Mouse (Mus musculus) inflammation-experienced regulatory T-cells, adult 6 months (primary cell): ENCODE results near the gene Phlpp1. TPM values are rescaled to one million over a fixed set of nuclear protein-coding genes. Genes with fewer than 3 reads are reported as not detected.
A peak's percentile ranks its signal among the peaks of the same experiment; 100 is the strongest.

ENCODE experiments used
- ATAC-seq: one replicate; pipeline ENCODE4 v1.8.0; 2017
- polyA plus RNA-seq, 3 experiments: library from polyadenylated mRNA; unstranded; fragments of 100-300 nt; shearing (Covaris generic); gene quantifications; one replicate each; pipeline ENCODE4 v1.2.1; 2017

Gene Phlpp1
- polyA plus RNA-seq, result 1 to 10 TPM; 4.4 to 7.8 (median 7.6) TPM

DNA sequence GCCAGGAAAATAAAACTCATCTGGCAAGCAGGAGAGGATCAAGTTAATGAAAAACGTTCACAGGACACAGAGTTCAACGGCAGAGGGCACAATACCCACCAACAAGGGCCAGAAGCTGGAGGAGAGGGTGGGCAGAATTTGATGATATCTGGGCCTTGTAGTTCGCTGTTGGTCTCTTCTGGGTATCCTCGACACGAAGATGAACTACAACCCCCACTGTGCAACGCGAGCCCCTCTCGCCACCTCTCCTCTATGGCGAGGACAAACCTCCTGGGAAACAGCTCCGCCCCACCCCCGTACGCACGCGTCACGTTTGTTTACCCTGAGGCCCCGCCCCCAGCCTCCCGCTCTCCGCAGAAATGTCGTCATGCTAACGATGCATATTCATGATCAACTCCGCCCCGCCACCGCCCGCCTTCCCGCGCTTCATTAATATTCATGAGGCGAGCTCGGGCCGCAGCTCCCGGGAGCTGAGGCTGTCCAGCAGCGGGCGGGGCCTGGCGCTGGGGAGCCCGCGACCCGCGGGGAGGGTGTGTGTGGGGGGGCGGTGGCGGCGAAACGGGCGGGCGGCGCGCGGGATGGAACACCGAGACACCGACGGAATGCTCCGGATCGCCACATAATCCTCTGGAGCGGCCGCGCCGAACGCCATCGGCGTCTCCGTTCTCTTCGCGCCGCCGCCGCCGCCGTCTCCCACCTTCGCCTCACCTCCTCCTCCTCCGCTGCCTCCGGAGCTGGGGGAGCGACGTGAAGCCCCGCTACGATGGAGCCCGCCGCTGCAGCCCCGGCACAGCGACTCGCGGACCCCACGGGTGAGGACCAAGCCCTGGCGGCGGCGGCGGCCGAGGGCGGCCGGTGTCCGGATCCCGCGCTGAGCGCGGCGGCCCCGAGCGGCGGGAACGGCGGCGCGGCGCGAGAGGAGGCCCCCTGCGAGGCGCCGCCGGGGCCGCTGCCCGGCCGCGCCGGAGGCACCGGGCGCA lies at the start of gene Phlpp1:
TSS of gene Phlpp1 (plus strand) at position 512 of the 980 bp plus-strand sequence.
- ATAC-seq, result peak; percentile 97

DNA sequence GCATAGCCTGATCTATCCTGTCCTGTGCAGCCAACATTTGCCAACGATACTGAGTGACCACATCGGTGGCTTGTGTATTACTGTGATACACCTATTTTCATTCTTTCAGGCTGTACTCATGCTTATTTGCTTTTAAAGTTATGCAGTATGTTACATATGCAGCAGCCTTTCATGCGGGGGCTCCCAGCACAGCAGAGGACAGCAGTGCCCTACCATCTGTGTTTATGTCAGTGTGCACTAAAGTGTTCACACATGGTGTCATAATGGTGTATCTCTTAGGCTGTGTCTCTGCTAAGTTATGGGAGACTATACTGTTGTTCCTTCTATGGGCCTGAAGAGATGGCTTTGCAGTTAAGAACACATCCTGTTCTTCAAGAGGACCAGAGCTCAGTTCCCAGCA lies 45.0 kb upstream of the Phlpp1 start:
- no peak for ATAC-seq

DNA sequence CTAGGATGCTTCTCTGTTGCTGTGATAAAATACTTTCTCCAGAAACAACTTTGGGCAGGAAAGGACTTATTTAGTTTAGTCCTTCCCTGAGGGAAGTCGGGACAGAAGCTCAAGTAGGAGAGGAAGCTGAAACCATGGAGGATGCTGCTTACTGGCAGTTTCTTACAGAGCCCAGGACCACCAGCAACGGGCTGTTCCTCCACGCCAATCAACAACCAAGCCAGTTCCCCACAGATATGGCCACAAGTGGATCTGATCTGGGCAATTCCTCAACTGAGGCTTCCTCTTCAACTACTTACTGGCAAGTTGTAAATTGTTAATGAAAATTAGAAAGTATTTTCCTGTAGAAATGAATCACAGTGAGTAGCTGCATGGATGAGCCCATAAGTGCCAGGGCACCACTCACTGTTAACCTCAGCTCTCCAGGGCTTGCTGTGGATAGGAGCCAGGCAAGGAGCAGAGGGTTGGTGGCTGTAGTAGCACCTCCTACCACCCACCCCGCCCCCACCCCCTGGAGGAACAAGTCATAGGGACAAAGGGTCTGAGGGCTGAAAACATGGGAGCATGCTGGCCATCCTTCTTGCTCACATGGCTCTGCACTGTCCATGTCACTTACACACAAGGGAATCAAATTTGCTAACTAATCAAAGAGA lies 39.7 kb upstream of the Phlpp1 start:
- ATAC-seq, result no peak

DNA sequence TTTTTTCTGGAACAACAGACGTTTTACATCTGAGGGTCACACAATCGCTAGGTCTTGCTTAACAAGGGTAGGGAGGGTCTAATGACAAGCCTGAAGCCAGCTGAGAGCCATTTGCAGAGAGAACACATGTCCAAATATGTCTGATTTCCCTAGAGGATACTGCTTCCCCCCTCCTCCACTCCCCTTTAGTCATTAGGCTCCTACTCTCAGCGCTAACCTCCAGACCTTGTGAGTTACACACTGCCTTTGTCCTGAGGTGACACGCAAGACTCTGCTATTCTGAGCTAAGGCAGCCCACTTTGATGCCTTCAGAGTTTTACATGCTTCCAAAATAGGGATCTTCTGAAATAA lies 39.2 kb upstream of the Phlpp1 start:
- ATAC-seq, result no peak

DNA sequence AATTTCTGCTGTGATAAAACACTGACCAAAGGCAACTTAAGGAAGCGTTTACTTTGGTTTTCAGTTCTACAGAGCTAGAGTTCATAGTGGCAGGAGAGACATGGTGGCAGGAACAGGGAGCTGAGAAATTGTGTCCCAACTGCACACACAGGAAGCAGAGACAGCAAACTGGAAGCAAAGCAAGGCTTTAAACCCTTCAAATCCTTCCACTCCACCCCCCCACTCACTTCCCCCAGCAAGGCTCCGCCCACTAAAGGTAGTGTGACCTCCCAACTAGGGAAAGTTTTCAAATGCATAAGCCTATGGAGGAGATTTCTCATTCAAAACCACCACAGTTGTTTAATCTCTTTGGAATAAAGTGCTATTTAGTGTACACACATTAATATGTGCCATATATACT lies 32.9 kb upstream of the Phlpp1 start:
- no peak for ATAC-seq

DNA sequence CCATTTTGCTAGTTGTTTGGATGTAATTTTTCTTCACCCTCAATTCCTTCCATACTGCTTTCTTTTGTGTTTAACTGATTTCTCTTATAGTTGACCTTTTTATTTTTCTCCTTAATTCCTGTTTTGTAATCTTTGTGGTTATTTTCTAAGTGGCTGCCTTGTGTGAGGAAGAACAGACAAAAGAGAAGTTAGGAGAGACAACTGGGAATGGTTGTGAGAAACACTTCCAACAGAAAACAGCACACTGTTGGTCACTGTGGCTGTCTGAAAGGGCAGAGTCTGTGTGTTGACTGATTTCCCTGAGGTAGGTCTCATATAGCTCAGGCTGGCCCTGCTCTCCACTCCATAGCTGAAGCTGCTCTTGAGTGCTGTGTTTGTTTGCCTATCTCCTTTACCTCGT lies 32.4 kb upstream of the Phlpp1 start:
- no peak for ATAC-seq

DNA sequence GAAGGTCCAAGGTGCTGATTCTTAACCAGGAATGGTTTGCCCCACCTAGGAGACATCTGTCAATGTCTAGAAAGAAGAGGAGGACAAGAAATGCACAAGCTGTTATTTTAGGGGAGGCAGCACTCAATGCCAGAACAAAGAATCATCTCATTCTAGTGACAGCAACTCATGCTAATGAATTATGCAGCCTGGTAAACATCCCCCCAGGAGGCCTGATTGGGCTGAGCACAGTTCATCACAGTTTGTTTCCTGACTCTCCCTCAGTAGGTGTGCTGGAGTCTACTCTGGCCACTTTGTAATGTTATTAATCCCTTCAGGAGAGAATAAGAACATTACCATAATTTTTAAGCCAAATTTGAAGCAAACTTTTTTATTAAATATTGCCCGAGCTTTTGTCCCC lies 29.5 kb upstream of the Phlpp1 start:
- no peak for ATAC-seq

DNA sequence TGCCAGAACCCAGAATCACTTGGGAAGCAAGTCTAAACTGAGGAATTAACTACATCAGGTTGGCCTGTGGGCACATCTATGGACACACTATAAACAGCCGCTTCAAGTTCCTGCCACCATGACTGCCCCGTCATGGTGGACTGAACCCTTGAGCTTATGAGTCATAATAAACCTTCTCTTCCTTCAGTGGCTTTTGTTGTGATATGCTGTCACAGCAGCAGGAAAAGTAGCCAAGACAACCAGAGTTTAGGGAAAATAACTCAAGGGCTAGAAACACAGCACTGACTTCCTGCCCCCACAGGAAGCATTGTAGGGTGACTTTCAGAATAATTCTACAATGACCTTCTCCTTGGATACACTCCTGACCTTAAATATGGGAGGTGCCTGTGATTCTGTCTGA lies 27.0 kb upstream of the Phlpp1 start:
- ATAC-seq, result peak; percentile 57

DNA sequence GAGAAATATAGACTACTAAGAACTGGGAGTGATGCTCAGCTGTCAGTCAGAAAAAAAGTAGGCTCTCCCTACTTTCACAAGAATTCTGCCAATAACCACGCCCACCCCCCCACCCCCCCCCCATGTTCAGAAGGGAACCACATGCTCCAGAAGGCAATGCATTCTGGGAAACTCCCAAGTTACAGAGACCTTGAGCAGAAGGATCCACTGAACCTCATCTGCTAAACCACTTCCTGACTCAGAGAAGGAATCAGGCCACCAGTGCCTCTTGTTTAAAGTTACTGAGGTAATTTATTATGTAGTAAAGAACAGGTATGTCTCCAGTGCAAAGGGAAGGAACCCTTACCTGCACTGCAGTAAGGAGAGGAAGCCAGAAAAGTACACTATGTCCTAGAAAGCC lies 26.5 kb upstream of the Phlpp1 start:
- peak; percentile 68 for ATAC-seq

DNA sequence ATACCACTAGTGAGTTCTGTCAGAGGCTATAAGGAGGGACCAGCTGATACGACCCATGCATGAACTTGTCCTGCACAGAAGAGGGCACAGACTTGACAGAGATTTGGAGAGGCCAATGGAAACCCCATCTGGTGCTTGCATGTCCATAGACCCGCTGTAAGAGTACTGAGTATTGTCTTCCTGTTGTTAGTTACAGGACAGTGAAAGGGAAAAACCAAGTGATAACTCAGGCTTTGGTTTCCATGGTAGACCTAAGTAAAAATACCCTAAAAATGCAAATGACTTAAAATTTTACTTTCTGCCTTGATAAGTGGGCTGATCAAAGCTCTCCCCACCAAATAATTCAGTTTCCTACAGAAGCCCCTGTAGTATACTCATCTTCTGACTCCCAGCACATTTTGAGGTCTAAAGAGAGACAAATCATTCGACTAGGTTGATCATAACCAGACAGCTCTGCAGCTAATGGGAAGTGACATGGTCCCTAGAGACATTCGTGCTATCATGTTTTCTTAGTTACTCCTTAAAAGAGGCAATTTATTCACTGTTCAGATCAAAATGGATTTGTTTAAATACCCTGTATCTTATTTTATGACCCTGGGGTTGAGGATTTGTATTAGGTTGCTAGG lies 25.9 kb upstream of the Phlpp1 start:
- ATAC-seq, result peak; percentile 43

DNA sequence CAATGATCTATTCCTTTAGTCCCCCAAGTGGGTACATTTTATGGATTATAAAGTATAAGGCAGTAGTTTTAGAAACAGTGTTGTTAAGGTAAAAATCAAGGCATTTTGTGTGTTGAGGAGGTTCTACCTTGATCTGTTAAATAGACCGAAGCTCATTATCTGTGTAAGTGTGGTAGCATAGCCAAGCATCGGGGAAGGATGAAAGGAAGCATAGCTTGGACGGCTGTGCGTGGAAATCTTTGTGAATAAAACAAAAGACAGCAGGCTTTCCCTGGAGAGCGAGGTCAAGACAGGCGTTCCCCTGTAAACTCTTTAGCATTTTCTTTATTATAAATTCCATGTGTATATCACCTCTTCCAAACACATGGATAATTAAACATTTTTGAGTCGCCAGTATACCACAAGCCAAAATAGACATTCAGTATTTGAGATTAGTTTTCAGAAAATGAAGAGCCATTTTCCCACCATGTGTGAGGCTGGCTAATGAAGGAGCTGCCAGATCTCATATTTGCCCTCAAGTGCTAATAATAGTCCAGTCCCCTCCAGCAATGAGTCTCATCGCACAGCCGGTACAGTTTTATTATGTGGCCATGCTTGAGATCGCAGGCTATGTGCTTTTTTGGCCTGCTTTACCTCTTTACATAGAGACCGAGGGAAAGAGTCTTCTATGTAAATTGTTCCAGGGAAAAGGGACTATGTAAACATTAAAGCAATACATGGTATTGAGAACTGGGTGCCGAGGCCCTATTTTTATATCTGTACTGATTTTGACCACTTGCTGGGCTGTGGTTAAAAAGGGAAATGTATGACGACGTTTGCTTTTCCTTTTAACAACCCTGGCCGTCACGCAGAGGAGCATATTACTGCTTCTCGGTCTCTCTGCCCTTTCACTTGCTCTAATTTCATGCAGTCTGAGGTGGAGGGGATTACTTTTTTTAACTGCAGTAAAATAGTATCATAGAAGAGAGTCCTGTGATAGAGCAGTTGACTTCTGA lies 22.9 kb upstream of the Phlpp1 start:
- ATAC-seq, result no peak

DNA sequence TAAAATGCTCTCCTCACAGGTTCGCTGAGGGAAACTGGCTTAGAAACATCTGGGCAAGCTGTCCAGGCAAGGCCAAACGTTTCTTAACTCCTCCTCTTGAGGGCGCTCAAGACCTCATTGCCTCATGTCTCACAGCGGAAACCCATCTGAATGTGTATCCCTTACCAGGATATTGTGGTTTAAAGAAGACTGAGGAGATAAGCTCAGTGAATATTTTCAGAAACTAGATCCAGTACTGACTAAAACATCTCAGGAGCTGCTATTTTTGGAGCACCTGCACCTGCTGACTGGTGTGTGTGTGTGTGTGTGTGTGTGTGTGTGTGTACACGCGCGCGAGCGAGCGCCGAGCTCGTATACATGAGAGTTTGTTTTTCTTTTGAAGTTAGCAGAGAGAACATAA lies 19.7 kb upstream of the Phlpp1 start:
- ATAC-seq, result peak; percentile 96

DNA sequence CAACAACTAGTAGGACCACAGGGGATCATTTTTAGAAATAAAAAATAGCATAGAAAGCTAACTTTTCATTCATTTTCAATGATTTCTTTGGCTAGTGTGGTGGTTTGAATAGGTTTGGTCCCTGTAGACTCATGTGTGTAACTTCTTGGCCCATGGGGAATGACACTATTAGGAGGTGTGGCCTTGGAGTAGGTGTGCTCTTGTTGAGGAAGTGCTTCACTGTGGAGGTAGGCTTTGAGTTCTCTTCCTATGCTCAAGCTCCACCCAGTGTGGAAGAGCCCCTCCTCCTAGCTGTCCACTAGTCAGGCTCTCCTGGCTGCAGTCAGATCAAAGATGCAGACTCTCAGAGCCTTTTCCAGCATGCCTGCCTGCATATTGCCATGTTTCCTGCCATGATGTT lies 18.8 kb upstream of the Phlpp1 start:
- no peak for ATAC-seq

DNA sequence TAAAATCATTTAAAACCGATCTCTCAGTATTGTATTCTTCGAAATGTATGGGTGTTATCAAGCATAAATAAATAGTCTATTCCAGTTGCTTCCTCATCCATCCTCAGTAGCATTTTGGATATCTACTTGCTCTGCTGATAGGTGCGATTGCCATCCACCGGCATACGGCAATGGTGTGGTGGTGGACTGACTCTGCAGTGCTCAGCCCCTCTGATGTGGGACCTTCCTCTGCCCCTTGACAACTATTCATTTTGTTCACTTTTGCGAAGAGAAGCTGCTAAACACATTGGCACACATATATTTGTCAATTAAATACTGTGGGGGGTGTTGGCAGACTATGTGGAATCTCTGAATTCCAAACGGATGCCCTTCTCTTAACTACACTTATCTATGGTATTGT lies 17.0 kb upstream of the Phlpp1 start:
- ATAC-seq, result no peak

DNA sequence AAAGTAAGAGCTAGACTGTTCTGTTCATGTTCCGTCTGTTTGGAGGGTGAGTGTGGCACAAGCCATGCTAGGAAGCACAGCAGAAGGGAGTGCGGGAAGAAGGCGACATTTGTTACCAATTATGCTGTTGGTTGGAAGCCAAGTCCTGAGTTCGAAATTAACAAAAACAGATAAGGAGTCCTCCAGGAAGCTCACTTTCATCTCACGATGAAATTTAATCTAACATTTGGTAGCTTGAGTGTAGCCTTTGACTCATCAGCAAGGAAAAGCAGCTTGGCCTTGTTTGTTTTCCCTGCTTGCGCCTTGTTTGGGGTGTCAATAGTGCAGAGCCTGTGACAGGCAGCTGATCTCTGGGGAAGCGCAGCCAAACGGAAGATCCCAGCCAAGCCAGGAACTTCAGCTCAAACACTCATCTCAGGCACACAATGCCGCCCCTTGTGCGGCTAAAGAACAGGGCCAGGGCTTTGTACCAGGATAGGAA lies 16.4 kb upstream of the Phlpp1 start:
- no peak for ATAC-seq

DNA sequence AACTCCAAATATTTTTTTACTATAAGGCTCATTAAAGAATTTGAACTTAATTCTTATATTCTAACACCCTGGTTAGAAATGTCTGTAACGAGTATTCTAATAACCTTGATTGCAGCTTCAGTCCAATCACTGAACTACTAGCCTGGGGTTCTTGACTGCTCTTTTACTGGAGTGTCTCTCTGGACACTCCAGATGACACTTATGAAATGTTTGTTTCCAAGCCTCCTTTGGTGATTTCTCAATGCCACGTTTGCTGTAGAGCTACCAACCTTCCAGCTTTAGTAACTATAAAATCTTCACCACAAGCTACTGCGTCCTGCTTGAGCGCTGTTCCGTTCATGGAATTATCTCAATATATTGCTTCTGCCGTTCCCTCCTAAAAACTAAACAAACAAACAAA lies 15.8 kb upstream of the Phlpp1 start:
- no peak for ATAC-seq

DNA sequence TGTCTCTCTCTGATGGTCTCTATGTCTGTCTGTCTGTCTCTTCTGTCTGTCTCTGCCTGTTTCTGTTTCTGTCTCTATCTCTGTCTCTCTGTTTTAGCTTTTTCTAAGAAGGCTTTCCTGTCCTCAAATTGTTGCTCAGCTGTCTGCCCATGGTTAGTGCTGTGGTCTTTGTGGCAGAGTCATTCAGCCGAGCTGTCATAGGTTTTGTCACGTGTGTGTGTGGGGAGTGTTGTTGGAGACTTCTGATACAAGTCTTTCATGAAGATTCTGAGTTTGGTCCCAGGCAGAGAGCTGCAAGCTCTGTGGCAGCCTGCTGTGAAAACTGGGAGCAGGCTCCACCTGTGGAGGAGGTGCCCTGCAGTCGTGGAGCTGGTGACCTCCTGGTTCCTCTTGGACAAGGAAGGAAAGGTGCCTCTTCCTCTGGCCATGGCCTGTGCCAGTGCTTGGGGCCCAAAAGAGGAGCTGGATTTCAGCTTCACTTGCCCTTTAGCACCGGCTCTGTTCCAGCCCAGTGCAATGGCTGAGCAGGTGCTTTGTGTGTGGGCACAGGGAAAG lies 13.5 kb upstream of the Phlpp1 start:
- ATAC-seq, result no peak

DNA sequence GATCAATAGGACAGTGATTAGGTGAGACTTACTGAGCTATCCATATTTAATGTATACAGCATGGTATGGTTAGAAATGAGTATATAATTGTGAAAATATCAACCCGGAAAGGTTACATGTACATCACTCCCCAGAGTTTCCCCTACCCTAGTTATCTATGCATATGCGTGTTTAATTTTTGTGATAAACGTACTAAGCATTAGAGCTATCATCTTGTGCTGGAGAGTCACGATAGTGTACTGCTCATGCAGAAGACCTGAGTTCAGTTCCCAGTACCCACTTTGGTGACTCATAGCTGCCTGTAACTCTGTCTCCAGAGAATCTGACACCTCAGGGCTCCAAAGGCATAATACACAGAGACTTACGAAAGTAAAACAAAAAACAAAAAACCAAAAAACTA lies 11.9 kb upstream of the Phlpp1 start:
- ATAC-seq, result no peak

DNA sequence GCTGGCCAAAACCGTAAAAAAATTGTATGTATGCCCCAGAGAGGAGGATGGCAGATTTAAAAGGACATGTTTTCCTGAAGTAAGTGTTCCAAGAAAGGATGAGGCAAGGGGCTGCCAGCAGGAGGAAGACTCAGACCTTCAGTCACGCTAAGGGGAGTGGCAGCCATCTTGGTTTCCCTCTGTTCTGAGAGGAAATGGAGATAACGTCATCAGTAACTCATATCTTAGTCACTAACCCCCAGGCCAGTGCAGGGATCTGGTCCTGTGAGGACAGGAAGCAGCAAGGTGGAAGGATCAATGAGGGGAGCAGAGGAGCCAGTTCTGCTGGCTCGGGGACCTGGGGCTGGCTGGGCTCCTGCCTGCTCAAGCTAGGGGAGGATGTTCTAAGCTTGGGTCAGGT lies 10.6 kb upstream of the Phlpp1 start:
- ATAC-seq, result no peak

DNA sequence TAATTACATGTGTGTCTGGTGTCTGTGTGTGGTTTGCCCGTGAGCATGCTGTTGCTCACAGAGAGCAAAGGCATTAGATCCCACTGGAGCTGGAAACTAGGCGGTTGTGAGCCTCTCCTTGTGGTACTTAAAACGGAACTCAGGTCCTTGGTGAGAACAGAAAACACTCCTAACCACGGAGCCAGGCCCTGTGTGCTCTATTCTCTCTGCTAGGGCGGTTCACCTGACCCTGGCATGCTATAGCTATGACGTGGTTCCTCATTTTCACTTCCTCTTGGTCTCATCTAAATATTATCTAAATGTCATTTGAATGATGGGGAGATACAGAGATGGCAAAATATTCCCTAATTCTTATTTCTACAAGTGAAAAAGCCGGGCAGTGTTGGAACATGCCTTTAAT lies 9.0 kb upstream of the Phlpp1 start:
- ATAC-seq, result peak; percentile 58

DNA sequence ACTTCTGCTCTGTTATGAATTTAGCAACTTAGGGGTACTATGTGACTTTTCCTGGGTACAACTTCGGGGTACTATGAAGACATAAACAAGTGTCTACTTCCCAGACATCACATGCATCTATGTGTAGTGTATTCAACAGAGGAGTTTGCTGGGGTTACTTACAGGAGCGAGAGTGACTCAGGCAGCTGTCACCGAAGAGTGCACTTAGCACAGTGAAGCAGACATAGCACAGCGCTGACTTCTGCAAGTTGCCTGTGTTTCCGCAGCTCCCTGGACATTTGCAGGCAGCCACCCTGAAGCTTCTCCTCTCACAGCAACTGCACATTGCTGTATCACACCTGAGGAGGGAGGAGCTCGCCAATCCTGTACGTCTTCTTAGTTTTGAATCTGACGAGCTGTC lies 8.2 kb upstream of the Phlpp1 start:
- no peak for ATAC-seq

DNA sequence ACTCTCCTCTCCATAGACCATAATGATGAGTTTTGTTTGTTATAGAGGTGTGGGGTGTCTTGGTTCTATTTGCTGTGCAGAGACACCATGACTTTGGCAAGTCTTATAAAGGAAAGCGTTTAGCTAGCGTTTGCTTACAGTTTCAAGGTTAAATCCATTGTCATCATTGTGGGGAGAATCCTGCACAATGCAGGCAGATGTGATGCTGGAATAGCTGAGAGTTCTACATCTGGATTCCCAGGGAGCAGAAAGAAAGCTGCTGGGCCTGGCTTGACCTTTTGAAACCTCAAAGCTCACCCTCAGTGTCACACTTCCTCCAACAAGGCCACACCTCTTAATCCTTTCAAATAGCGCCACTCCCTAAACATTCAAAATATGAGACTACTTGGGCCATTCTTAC lies 7.4 kb upstream of the Phlpp1 start:
- ATAC-seq, result no peak
